Mouse (Mus musculus) spleen, postnatal 0 days (tissue): Measurements from ENCODE around the gene Chchd10. TPM values are rescaled to one million over a fixed set of nuclear protein-coding genes. Genes with fewer than 3 reads are reported as not detected.

Experiments
- polyA plus RNA-seq: library from polyadenylated mRNA; unstranded; fragments of >200 nt; fragmentation: Nextera tagmentation; extraction: Ambion mirVana; gene quantifications from 2 replicates; pipeline ENCODE4 v1.2.1, GENCODE M21; 2015

The Chchd10 gene
- 83.0 and 91.7 TPM in 2 replicates for polyA plus RNA-seq

GRCm38 (mm10) chr10:75932891-75933290 lies at the start of gene Chchd10:
Chchd10 (plus strand) TSS chr10:75933130.

GRCm38 (mm10) chr10:75893089-75893750 lies 39.7 kb upstream of the Chchd10 start, which contains the start of gene Derl3:
Derl3 (plus strand) TSS chr10:75893413.

GRCm38 (mm10) chr10:75921026-75921725 lies 11.8 kb upstream of the Chchd10 start, which contains the start of gene Smarcb1:
Smarcb1 (minus strand) TSS chr10:75921617.

GRCm38 (mm10) chr10:75935680-75936541 lies 3.0 kb downstream of the Chchd10 start, which contains the start of gene Mmp11:
Mmp11 (minus strand) TSS chr10:75936496.

GRCm38 (mm10) chr10:75940520-75940919 lies 7.6 kb downstream of the Chchd10 start, which contains the start of gene Gm867:
Gm867 (minus strand) TSS chr10:75940672.

GRCm38 (mm10) chr10:75942736-75943477 lies 10.0 kb downstream of the Chchd10 start, which contains the start of gene Vpreb3:
Vpreb3 (plus strand) TSS chr10:75943057.

GRCm38 (mm10) chr10:75954381-75954811 lies 21.5 kb downstream of the Chchd10 start, which contains the start of gene Gm5134:
Gm5134 (plus strand) TSS chr10:75954514.

Other genes with a start within 250 kb of the Chchd10 start
- gene Cabin1, start 168.8 kb upstream of the Chchd10 start, polyA plus RNA-seq, result 26.2 and 30.1 TPM in 2 replicates
- gene Ddt, start 159.7 kb upstream of the Chchd10 start, polyA plus RNA-seq, result 18.3 and 25.7 TPM in 2 replicates
- gene Gm20441, start 152.2 kb upstream of the Chchd10 start, polyA plus RNA-seq, result not detected in 2 replicates
- 2.4 and 3.0 TPM in 2 replicates for gene Gstt3, start 151.7 kb upstream of the Chchd10 start, polyA plus RNA-seq
- gene Gstt1, start 134.5 kb upstream of the Chchd10 start, polyA plus RNA-seq, result 6.4 and 7.5 TPM in 2 replicates
- gene Gstt4, start 110.6 kb upstream of the Chchd10 start, polyA plus RNA-seq, result not detected in 2 replicates
- gene Gstt2, start 95.7 kb upstream of the Chchd10 start, polyA plus RNA-seq, result 16.2 and 20.3 TPM in 2 replicates
- gene Mif, start 72.9 kb upstream of the Chchd10 start, polyA plus RNA-seq, result 666 and 688 TPM in 2 replicates
- 0.67 and 1.0 TPM in 2 replicates for gene Derl3, start 39.7 kb upstream of the Chchd10 start, polyA plus RNA-seq
- gene Smarcb1, start 11.5 kb upstream of the Chchd10 start, polyA plus RNA-seq, result 64.1 and 66.6 TPM in 2 replicates
- 9.6 and 12.3 TPM in 2 replicates for gene Mmp11, start 3.4 kb downstream of the Chchd10 start, polyA plus RNA-seq
- gene Gm867, start 7.5 kb downstream of the Chchd10 start, polyA plus RNA-seq, result 15.8 and 17.8 TPM in 2 replicates
- gene Vpreb3, start 9.9 kb downstream of the Chchd10 start, polyA plus RNA-seq, result 41.2 and 56.8 TPM in 2 replicates
- gene Gm5134, start 21.4 kb downstream of the Chchd10 start, polyA plus RNA-seq, result not detected in 2 replicates
- gene Zfp280b, start 99.5 kb downstream of the Chchd10 start, polyA plus RNA-seq, result 4.9 and 5.5 TPM in 2 replicates
- not detected in 2 replicates for gene Slc5a4b, start 177.8 kb downstream of the Chchd10 start, polyA plus RNA-seq
- gene Slc5a4a, start 214.3 kb downstream of the Chchd10 start, polyA plus RNA-seq, result not detected in 2 replicates